Mouse (Mus musculus) intestine, postnatal 0 days (tissue): ENCODE measurements around the gene Serpini2. TPM values are rescaled to one million over a fixed set of nuclear protein-coding genes. Genes with fewer than 3 reads are reported as not detected.

Source experiments
- ATAC-seq: fragments of 200-750 bp; cut with Nextera tagmentation; 2 replicates; pipeline ENCODE4 v1.8.0; 2017; ENCODE audit warnings: mild to moderate bottlenecking, moderate TSS enrichment, moderate library complexity
- H3K27ac ChIP-seq: fragments of 300-500 bp; sonication (generic); 2 replicates; pipeline ENCODE4 v1.5.1; 2014; ENCODE audit warnings: mild to moderate bottlenecking, low read depth, low read length, moderate library complexity
- H3K27me3 ChIP-seq: fragments of 300-500 bp; sonication (generic); replicated peaks from 2 replicates; pipeline ENCODE4 v1.6.1; 2014; ENCODE audit warnings: low read length, mixed read lengths; ENCODE audit not compliant: control insufficient read depth, insufficient read depth
- H3K36me3 ChIP-seq: fragments of 300-500 bp; sonication (generic); 2 replicates; pipeline ENCODE4 v1.6.1; 2014; ENCODE audit warnings: mild to moderate bottlenecking, moderate library complexity; ENCODE audit not compliant: control insufficient read depth, insufficient read depth
- H3K4me1 ChIP-seq: fragments of 300-500 bp; sonication (generic); replicated peaks from 2 replicates; pipeline ENCODE4 v1.6.1; 2014; ENCODE audit warnings: antibody characterized with exemption, low read length, mixed read lengths; ENCODE audit not compliant: control insufficient read depth, insufficient read depth
- H3K4me2 ChIP-seq: fragments of 300-500 bp; sonication (generic); replicated peaks from 2 replicates; pipeline ENCODE4 v1.6.1; 2014; ENCODE audit warnings: low read depth, mild to moderate bottlenecking, moderate library complexity
- H3K4me3 ChIP-seq: fragments of 300-500 bp; sonication (generic); 2 replicates; pipeline ENCODE4 v1.5.1; 2014; ENCODE audit warnings: low read depth, low read length
- H3K9ac ChIP-seq: fragments of 300-500 bp; sonication (generic); 2 replicates; pipeline ENCODE4 v1.6.1; 2014; ENCODE audit warnings: mild to moderate bottlenecking, low read depth, low read length
- H3K9me3 ChIP-seq: fragments of 300-500 bp; sonication (generic); 2 replicates; pipeline ENCODE4 v1.6.1; 2016; ENCODE audit warnings: mixed run types; ENCODE audit not compliant: control insufficient read depth
- CTCF ChIP-seq: sonication (generic); IDR thresholded peaks from 2 replicates; pipeline ENCODE4 v1.5.1; 2016; ENCODE audit warnings: low read depth, mild to moderate bottlenecking, control low read depth, antibody characterized with exemption, moderate library complexity
- WGBS: fragments of 180-500 bp; shearing (Covaris S2); extraction: QIAGEN DNeasy Blood & Tissue Kit; methylation state at CpG from one replicate; pipeline ENCODE4 v1.1.7; 2014; 5-methylcytosine and 5-hydroxymethylcytosine counted together
- polyA plus RNA-seq: library from polyadenylated mRNA; unstranded; fragments of >200 nt; fragmentation: Nextera tagmentation; extraction: Ambion mirVana; gene quantifications from 2 replicates; pipeline ENCODE4 v1.2.1, GENCODE M21; 2015

The Serpini2 gene
- polyA plus RNA-seq, 1 experiment from 2014 or later = 0.10 TPM

DNA sequence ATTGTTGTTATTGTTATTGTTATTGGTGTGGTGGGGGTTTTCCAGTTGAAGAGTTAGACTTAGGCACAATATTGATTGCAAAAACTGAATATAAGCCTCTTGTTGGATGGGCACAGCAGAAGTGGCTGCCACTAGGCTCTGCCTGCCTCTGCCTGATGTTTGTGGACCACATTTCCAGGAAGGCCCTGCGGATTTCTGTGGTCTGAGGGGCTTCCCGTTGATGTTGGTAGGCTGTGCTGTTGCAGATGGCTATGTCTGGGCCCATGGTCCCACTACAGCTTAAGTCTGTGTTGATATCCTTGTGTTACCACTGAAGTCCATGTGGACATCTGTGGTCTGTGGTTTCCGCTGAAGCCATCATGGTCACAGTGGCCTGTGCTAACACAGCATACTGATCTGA is 50.2 kb downstream of the Serpini2 start:
- Histone ChIP-seq H3K9ac (no peak overlapping the region), H3K36me3 (no peaks in the 10 kb centered on the region), H3K27ac (no peak overlapping the region), H3K27me3 (no peaks in the 10 kb centered on the region), H3K4me3 (no peak overlapping the region), H3K9me3 (no peaks in the 10 kb centered on the region), H3K4me2 (no peak overlapping the region), H3K4me1 (no peaks in the 10 kb centered on the region)
- WGBS = 77% methylated on average over 3 of the region's 3 CpGs
- no peak for TF ChIP-seq CTCF
- no peak for ATAC-seq

DNA sequence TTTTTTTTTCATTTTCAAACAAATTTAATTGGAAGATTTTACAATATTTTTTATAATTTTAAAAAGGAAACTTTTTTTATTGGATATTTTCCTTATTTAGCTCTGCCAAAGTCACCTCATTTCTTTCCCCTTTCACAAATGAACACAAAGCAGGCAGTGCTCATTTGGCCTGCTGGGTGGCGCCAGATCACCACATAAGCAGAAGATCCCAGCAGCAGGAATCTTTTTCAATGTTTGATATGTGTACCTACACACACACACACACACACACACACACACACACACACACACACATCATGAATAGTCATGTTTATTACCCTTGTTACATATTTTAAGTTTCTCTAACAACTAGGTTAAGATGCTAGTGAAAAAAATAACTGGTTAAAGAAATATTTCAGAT is 50.7 kb downstream of the Serpini2 start:
- no peaks in the 10 kb centered on the region for H3K27me3 ChIP-seq
- no peak overlapping the region for H3K4me2 ChIP-seq
- peak; percentile 79 for TF ChIP-seq CTCF
- peak; percentile 47; the same call in 1 of the 2 replicates for ATAC-seq
- H3K9me3 ChIP-seq = no peaks in the 10 kb centered on the region
- H3K27ac ChIP-seq = no peak overlapping the region
- H3K4me1 ChIP-seq = no peaks in the 10 kb centered on the region
- 10% methylated on average over 1 of the region's 1 CpGs for WGBS
- H3K4me3 ChIP-seq = no peak overlapping the region
- no peaks in the 10 kb centered on the region for H3K36me3 ChIP-seq
- no peak overlapping the region for H3K9ac ChIP-seq

DNA sequence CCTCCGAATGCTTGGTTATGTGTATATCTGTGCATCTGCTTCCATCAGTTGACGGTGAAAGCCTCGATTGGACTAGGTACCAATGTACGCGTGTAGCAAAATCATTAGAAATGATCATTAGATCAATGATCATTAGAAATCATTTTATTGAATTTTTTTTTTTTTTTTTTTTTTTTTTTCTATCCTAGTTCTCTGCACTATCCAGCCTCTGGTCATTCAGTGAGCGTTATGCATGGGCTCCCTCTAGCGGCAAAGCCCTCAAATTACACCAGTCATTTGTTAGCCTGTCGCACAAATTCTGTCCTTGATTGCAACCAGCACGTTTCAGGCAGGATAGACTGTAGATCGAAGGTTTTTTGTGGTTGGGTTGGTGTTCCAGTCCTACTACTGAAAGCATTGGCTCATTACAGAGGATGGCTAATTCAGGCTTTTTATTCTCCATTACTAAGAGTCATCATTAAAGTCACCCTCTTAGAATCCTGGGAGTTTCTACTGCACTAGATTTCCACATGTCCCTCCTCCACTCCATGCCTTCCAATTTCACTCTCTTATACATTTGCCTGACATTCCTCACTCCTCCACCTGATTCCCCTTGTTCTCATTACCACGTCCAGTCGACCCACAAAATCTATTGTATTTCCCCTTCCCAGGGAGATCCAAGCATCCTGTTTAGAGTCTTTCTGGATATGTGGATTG is 66.9 kb downstream of the Serpini2 start:
- TF ChIP-seq CTCF = peak; percentile 83
- no peak overlapping the region for H3K4me2 ChIP-seq
- no peaks in the 10 kb centered on the region for H3K27me3 ChIP-seq
- H3K9me3 ChIP-seq = no peaks in the 10 kb centered on the region
- no peaks in the 10 kb centered on the region for H3K4me1 ChIP-seq
- no peak overlapping the region for H3K27ac ChIP-seq
- no peak for ATAC-seq
- no peaks in the 10 kb centered on the region for H3K36me3 ChIP-seq
- no peak overlapping the region for H3K4me3 ChIP-seq
- 36% methylated on average over 12 of the region's 12 CpGs for WGBS
- H3K9ac ChIP-seq = no peak overlapping the region

Other genes starting within 250 kb of the Serpini2 start
- gene Zbbx, start 105.0 kb downstream of the Serpini2 start, polyA plus RNA-seq = 0.12 and 0.30 TPM in 2 replicates
- gene Wdr49, start 212.1 kb upstream of the Serpini2 start, polyA plus RNA-seq = not detected in 2 replicates